Mouse (Mus musculus) forebrain, embryonic 11.5 days (tissue): ENCODE measurements around the gene Aldh3b1. TPM values are rescaled to one million over a fixed set of nuclear protein-coding genes. Genes with fewer than 3 reads are reported as not detected.
"Not testable (repeated sequence)": the region's sequence is repeated elsewhere in the genome, so short reads cannot be mapped to it uniquely, and the experiment has no call there.

Experiments
- ATAC-seq: fragments of 200-750 bp; cut with Nextera tagmentation; replicated peaks from 2 replicates; pipeline ENCODE4 v1.8.0; 2017; ENCODE audit warnings: moderate TSS enrichment; ENCODE audit not compliant: low FRiP score
- DNase-seq: peaks from one replicate; pipeline ENCODE4 v3.0.0-alpha.2; 2017; ENCODE audit warnings: low spot score
- H3K27ac ChIP-seq: fragments of 300-500 bp; sonication (generic); 2 replicates; pipeline ENCODE4 v1.5.1; 2014; ENCODE audit warnings: low read depth, low read length
- H3K27me3 ChIP-seq: fragments of 300-500 bp; sonication (generic); 2 replicates; pipeline ENCODE4 v1.6.1; 2014; ENCODE audit warnings: mild to moderate bottlenecking, low read length, mixed read lengths; ENCODE audit not compliant: control insufficient read depth, insufficient read depth
- H3K36me3 ChIP-seq: fragments of 300-500 bp; sonication (generic); 2 replicates; pipeline ENCODE4 v1.6.1; 2014; ENCODE audit warnings: mild to moderate bottlenecking, low read length, moderate library complexity, mixed read lengths; ENCODE audit not compliant: control insufficient read depth, insufficient read depth
- H3K4me1 ChIP-seq: fragments of 300-500 bp; sonication (generic); replicated peaks from 2 replicates; pipeline ENCODE4 v1.6.1; 2014; ENCODE audit warnings: low read length, mixed read lengths; ENCODE audit not compliant: control insufficient read depth, insufficient read depth
- H3K4me2 ChIP-seq: fragments of 300-500 bp; sonication (generic); 2 replicates; pipeline ENCODE4 v1.6.1; 2014; ENCODE audit warnings: low read depth, mild to moderate bottlenecking, low read length, moderate library complexity, mixed read lengths; ENCODE audit not compliant: severe bottlenecking
- H3K4me3 ChIP-seq: fragments of 300-500 bp; sonication (generic); 2 replicates; pipeline ENCODE4 v1.5.1; 2014; ENCODE audit warnings: low read depth, low read length
- H3K9ac ChIP-seq: fragments of 300-500 bp; sonication (generic); 2 replicates; pipeline ENCODE4 v1.6.1; 2014; ENCODE audit warnings: low read length
- H3K9me3 ChIP-seq: fragments of 300-500 bp; sonication (generic); 2 replicates; pipeline ENCODE4 v1.6.1; 2016; ENCODE audit warnings: low read length, mixed read lengths; ENCODE audit not compliant: control insufficient read depth
- WGBS: fragments of 180-500 bp; shearing (Covaris S2); extraction: QIAGEN DNeasy Blood & Tissue Kit; methylation state at CpG from one replicate; pipeline ENCODE4 v1.1.7; 2014; 5-methylcytosine and 5-hydroxymethylcytosine counted together
- polyA plus RNA-seq: library from polyadenylated mRNA; unstranded; fragments of >200 nt; fragmentation: Nextera tagmentation; extraction: Ambion mirVana; gene quantifications from 2 replicates; pipeline ENCODE4 v1.2.1, GENCODE M21; 2014

Aldh3b1 gene
- polyA plus RNA-seq, 1 experiment from 2014 or later, result 0.35 TPM

GRCm38 (mm10) chr19:3961805-3962204 is 32.2 kb upstream of the Aldh3b1 start:
- H3K27ac ChIP-seq, H3K4me1 ChIP-seq, ATAC-seq, DNase-seq, H3K4me3 ChIP-seq, H3K36me3 ChIP-seq, H3K9ac ChIP-seq, H3K9me3 ChIP-seq, H3K27me3 ChIP-seq, H3K4me2 ChIP-seq: not testable (repeated sequence)
- 80% methylated on average over 6 of the region's 6 CpGs for WGBS

GRCm38 (mm10) chr19:3960211-3960610 is 30.6 kb upstream of the Aldh3b1 start:
- Histone ChIP-seq H3K27me3 (no peaks in the 10 kb centered on the region), H3K36me3 (no peaks in the 10 kb centered on the region)
- no peak for ATAC-seq

GRCm38 (mm10) chr19:3959030-3959429 is 29.4 kb upstream of the Aldh3b1 start:
- no peaks in the 10 kb centered on the region for H3K4me1 ChIP-seq
- H3K4me3 ChIP-seq, result no peak overlapping the region
- H3K9me3 ChIP-seq, result no peaks in the 10 kb centered on the region
- no peaks in the 10 kb centered on the region for H3K36me3 ChIP-seq
- H3K27ac ChIP-seq, result no peak overlapping the region
- no peaks in the 10 kb centered on the region for H3K27me3 ChIP-seq
- ATAC-seq (no peak), DNase-seq (no peak)
- H3K9ac ChIP-seq, result no peak overlapping the region
- H3K4me2 ChIP-seq, result no peak overlapping the region

More at GRCm38 (mm10) chr19:3960211-3960610, 30.6 kb upstream of the Aldh3b1 start:
- no peak for DNase-seq
- 91% methylated on average over 5 of the region's 5 CpGs for WGBS
- H3K9ac ChIP-seq, result no peak overlapping the region
- H3K4me1 ChIP-seq, result no peaks in the 10 kb centered on the region
- no peak overlapping the region for H3K4me3 ChIP-seq
- no peaks in the 10 kb centered on the region for H3K9me3 ChIP-seq
- H3K27ac ChIP-seq, result no peak overlapping the region
- no peak overlapping the region for H3K4me2 ChIP-seq

GRCm38 (mm10) chr19:3958470-3958869 is 28.9 kb upstream of the Aldh3b1 start, which contains the start of gene Aldh3b3:
Gene Aldh3b3 (plus strand): TSS chr19:3958645.
- no peak for ATAC-seq

GRCm38 (mm10) chr19:3957296-3958036 is 27.9 kb upstream of the Aldh3b1 start:
- H3K4me2 ChIP-seq, ATAC-seq, H3K27ac ChIP-seq, DNase-seq, H3K27me3 ChIP-seq, H3K9me3 ChIP-seq, H3K4me3 ChIP-seq, H3K4me1 ChIP-seq, H3K36me3 ChIP-seq, H3K9ac ChIP-seq: not testable (repeated sequence)
- WGBS, result 87% methylated on average over 4 of the region's 5 CpGs

More at GRCm38 (mm10) chr19:3958470-3958869, 28.9 kb upstream of the Aldh3b1 start, which contains the start of gene Aldh3b3:
- H3K27me3 ChIP-seq, result no peaks in the 10 kb centered on the region
- H3K4me1 ChIP-seq, result no peaks in the 10 kb centered on the region
- H3K4me3 ChIP-seq, result no peak within 1 kb of the TSS
- H3K9ac ChIP-seq, result no peak within 1 kb of the TSS
- WGBS, result 80% methylated on average over 4 of the region's 4 CpGs
- H3K27ac ChIP-seq, result no peak within 1 kb of the TSS
- H3K4me2 ChIP-seq, result no peak within 1 kb of the TSS
- no peaks in the 10 kb centered on the region for H3K9me3 ChIP-seq
- no peak for DNase-seq
- no peaks in the 10 kb centered on the region for H3K36me3 ChIP-seq

- no peak for ATAC-seq
- Histone ChIP-seq H3K27ac (no peak overlapping the region), H3K36me3 (no peaks in the 10 kb centered on the region), H3K27me3 (no peaks in the 10 kb centered on the region), H3K4me3 (no peak overlapping the region), H3K4me2 (no peak overlapping the region), H3K9me3 (no peaks in the 10 kb centered on the region), H3K9ac (no peak overlapping the region), H3K4me1 (no peaks in the 10 kb centered on the region)
- no peak for DNase-seq
- 54% methylated on average over 4 of the region's 4 CpGs for WGBS
Observed at GRCm38 (mm10) chr19:3955804-3956203, 26.2 kb upstream of the Aldh3b1 start.

- Histone ChIP-seq H3K36me3 (no peaks in the 10 kb centered on the region), H3K27ac (no peak overlapping the region), H3K4me3 (no peak overlapping the region), H3K9ac (no peak overlapping the region), H3K27me3 (no peaks in the 10 kb centered on the region), H3K4me1 (no peaks in the 10 kb centered on the region), H3K4me2 (no peak overlapping the region), H3K9me3 (no peaks in the 10 kb centered on the region)
- ATAC-seq, result no peak
- DNase-seq, result no peak
- 82% methylated on average over 3 of the region's 3 CpGs for WGBS
Observed at GRCm38 (mm10) chr19:3955033-3955432, 25.4 kb upstream of the Aldh3b1 start.

- H3K4me1 ChIP-seq, result no peaks in the 10 kb centered on the region
- DNase-seq (no peak), ATAC-seq (no peak)
- no peak overlapping the region for H3K9ac ChIP-seq
- H3K27ac ChIP-seq, result no peak overlapping the region
- H3K4me2 ChIP-seq, result no peak overlapping the region
- 77% methylated on average over 1 of the region's 1 CpGs for WGBS
- H3K27me3 ChIP-seq, result no peaks in the 10 kb centered on the region
- H3K36me3 ChIP-seq, result no peaks in the 10 kb centered on the region
- no peak overlapping the region for H3K4me3 ChIP-seq
- H3K9me3 ChIP-seq, result no peaks in the 10 kb centered on the region
Observed at GRCm38 (mm10) chr19:3952099-3952498, 22.5 kb upstream of the Aldh3b1 start.

- H3K4me2 ChIP-seq, result no peak overlapping the region
- no peak overlapping the region for H3K9ac ChIP-seq
- H3K27me3 ChIP-seq, result no peaks in the 10 kb centered on the region
- no peaks in the 10 kb centered on the region for H3K9me3 ChIP-seq
- H3K36me3 ChIP-seq, result no peaks in the 10 kb centered on the region
- H3K27ac ChIP-seq, result no peak overlapping the region
- ATAC-seq (no peak), DNase-seq (no peak)
- no peak overlapping the region for H3K4me3 ChIP-seq
- H3K4me1 ChIP-seq, result no peaks in the 10 kb centered on the region
Observed at GRCm38 (mm10) chr19:3951461-3951860, 21.9 kb upstream of the Aldh3b1 start.
